Mouse (Mus musculus) c-Kit-positive CD71-positive TER-119-positive erythroid progenitor cells, embryonic 14.5 days (primary cell): ENCODE data around the gene Fli1.

Experiments used
- DNase-seq: peaks from one replicate; pipeline ENCODE4 v3.0.0-alpha.2; 2013; ENCODE audit warnings: low spot score

The Fli1 gene

GRCm38 (mm10) chr9:32468313-32468712 is 74.3 kb downstream of the Fli1 start:
- DNase-seq = no peak

GRCm38 (mm10) chr9:32467443-32467842 is 75.2 kb downstream of the Fli1 start:
- no peak for DNase-seq

- DNase-seq = no peak
Measured at GRCm38 (mm10) chr9:32466861-32467260, 75.8 kb downstream of the Fli1 start.

DNA sequence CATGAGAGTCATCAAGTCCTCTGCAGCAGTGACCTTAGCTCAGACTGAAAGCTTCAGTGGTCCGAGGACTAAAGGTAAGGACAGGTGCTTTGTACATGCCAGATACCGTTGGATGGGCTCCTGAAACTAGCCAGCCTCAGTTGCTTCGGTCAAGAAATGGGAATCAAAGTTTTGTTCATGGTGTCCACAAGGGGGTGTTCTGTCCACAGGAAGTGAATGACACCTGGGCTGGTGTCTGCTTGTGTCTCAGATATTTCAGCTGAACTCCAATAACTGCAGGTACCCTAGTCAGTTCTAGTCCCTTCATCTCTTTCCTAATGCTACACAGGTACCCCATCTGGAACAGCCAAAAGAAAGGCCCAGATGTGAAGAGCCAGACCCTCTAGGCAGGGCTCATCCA is 86.0 kb downstream of the Fli1 start:
- no peak for DNase-seq

- DNase-seq = no peak
Measured at GRCm38 (mm10) chr9:32450161-32450560, 92.5 kb downstream of the Fli1 start.

DNA sequence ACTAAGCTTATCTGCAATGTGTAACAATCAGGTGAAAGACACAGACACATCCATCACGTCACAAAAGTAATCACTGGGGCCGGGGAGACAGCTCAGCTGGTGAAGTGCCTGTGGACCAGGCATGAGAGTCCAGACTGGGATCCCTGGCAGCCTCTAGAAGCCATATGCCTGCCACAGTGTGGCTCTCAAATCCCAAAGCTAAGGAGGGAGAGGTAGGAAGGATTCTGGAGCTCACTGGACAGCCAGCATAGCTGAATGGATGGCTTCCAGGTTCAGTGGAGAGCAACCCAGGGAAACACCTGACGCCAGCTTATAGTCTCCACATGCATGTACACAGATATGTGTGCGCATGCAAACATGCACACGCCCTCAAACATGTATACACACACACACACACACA is 93.9 kb downstream of the Fli1 start:
- no peak for DNase-seq

GRCm38 (mm10) chr9:32445789-32446188 is 96.9 kb downstream of the Fli1 start:
- DNase-seq = peak; percentile 5

DNA sequence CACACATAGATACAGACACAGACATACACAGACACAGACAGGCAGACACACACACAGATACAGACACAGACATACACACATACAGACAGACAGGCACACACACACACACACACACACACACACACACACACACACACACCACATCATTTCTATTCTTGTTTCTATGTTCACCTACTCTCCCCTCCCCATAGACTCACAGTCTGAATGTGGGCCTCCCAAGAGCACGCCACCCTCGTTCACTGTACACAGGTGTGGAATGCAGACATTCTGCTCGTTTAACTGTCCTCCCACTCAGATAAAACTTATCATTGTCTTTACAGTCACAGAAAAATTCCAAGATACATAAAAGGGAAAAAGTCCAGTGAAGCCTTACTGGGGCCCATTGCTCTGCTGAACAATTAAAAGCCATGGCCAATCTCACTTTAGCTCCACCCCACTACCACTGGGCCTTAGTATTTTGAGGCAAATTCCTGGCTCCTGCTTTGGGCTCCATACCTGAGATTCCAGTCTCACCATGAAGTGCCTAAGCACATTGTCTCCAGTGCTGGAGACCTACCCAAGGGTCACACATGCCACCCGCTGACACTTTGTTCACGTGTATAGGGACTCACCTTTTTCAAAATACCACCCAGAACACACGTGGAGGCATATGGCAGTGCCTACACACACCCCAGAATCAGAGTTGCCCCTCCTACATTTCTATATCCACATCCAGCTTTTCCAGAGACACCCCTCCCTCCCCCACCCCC is 98.0 kb downstream of the Fli1 start:
- no peak for DNase-seq

DNA sequence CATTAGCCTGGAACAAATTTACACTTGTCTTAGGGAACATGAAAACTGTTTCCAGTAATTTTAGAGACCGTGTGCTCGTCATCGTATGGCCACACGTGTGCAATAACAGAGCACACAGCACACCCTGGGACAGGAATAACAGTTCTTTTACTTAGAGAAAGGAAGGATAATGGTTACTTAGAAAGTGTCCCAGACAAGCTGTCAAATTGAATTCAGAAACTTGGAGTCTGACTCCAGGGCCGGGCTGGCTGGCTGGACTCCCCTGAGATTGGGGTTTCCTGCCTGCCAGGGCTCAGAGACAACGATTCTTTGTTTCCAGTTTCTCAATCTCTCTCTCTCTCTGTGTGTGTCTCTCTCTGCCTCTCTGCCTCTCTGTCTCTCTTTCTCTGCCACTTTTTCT is 98.8 kb downstream of the Fli1 start:
- no peak for DNase-seq

DNA sequence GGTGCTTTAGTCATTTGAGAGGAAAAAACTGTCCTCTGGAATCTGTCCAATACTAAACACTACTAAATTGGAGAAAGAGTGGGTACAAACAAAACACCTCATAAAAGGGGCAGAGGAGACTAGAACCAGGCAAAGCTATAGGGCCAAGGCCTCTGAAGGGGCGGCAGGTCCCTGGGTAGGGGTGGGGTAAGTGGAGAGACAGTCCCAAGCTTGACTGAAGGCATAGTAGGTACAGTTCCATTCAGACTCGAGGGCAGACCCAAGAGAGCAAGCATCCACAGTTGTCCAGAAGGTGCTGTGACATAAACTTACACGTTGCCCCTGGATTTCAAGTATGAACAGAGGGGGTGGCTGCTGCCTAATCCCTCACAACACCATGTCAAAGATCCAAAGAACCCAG is 99.5 kb downstream of the Fli1 start:
- DNase-seq = no peak

- no peak for DNase-seq
Measured at GRCm38 (mm10) chr9:32434241-32435213, 108.1 kb downstream of the Fli1 start.

DNA sequence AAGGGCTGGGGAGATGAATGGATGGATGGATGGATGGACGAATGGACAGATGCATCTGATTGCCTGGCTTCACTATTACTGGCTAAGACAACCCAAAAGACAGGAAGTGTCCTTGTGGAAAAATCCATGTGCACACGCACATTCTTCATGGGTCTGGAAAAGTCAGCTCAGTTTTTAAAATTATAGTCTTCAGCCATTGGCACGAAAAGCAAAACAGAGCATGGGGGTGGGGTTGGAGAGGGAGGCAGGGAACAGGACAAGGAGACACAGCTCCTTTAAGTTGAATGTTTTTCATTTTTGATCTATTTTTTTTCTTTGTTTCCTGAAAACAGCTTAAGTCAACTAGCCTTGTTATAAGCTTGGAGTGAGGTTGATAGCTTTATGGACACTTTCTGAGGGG is 111.6 kb downstream of the Fli1 start:
- no peak for DNase-seq

DNA sequence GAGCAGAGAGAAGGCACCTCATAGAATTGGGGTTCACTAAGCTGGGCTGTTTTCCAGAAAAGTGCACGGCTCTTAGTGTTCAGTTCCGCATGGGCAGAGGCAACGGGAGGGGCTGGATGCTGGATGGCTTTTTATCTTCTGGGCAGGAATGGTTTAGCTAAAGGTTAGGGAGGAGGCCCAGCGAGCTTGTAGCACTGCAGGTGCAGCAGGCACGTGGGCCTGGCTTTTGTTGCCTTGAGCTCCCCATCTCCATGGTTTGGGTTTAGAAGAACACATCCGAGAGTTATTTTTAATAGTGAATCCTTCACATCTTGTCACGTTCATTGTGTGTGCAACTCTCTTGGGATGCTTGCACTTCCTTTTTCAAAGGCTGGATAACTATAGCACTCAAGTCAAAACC is 117.3 kb downstream of the Fli1 start:
- no peak for DNase-seq

GRCm38 (mm10) chr9:32420711-32421110 is 122.0 kb downstream of the Fli1 start:
- no peak for DNase-seq

DNA sequence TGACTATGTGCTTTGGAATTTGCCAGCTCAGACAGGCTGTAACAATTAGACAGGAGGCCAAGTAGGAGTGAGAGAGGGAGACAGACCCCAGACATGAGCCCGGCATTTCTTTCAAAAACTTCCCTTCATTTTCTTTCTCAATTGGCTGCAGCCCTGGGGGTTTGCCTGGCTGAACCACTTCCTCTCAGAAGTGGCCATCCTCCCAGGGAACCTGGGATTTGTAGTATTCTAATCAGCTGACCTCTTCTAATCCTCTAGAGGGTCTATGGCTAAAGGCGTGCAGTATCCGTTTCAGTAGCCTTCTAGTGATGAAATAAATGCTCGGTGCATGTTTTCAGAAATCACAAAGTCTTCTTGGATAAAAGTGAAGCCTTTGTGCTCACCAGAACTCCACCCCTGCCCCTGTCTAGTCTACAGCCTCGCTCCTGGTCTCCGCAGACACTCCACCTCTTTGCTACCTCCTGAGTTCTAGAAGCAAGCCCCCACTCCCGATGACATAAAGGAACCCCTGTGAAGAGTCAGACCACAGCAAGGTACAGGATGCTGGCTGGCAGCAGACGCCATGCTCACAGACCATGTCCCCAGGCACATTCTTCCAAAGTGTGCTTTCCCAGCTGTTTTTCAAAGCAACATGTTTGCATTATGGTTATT is 125.1 kb downstream of the Fli1 start:
- no peak for DNase-seq

GRCm38 (mm10) chr9:32415952-32416351 is 126.7 kb downstream of the Fli1 start:
- DNase-seq = no peak

- no peak for DNase-seq
Measured at GRCm38 (mm10) chr9:32414956-32415355, 127.7 kb downstream of the Fli1 start.

- no peak for DNase-seq
Measured at GRCm38 (mm10) chr9:32412836-32413580, 129.7 kb downstream of the Fli1 start.

- DNase-seq = no peak
Measured at GRCm38 (mm10) chr9:32411507-32411906, 131.2 kb downstream of the Fli1 start.

GRCm38 (mm10) chr9:32410671-32411070 is 132.0 kb downstream of the Fli1 start:
- no peak for DNase-seq

DNA sequence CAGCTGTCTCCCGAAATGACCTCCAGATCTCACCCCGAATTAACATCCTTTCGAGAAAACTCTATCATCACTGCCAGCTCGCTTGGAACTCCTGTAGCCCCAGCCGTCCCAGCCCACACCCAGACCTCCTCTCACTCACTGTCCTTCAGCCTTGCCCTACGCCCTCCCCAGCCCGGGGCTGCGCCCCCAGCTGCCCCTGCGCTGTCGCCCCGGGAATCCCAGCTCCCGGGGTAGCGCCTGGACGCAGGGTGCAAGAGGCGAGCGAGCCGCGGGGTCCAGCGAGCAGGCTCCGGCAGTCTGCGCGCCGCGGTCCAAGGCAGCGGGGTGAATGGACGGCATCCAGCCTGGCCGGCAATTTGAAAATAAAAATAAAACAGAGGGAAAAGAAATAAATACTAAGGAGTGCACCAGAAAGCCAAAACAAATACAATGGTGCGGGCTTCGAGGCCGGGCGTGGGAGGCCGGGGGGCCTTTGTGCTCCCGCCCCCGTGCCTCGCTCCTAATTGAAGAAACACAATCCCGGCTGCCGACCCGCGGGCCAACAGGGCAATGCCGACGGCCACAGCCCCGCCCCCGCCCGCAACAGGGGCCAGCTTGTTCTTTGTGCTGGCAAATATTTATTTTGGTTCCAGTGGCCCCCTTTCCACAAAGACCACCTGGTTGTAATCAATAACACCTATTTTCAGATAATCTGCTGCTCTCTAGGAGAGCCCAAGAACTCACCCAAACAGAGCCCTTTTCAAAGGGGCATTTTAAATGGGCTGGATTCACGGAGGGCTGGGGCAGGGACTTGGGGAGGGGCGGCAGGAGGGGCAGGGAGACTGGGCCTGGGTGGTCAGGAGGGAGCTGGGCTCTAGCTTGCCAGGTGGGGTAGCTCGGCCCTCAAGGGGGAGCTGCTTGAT is 133.3 kb downstream of the Fli1 start:
- DNase-seq = no peak
